Mouse (Mus musculus) cerebellum, adult 2 months (tissue): Measurements from ENCODE around the gene Aldh1a2.

Experiments used
- CTCF ChIP-seq: fragments of 200-500 bp; IDR thresholded peaks from 2 replicates; pipeline ENCODE4 v1.5.1; 2011; ENCODE audit warnings: low read depth, mild to moderate bottlenecking, control low read depth, low read length, moderate library complexity, borderline replicate concordance; ENCODE audit not compliant: insufficient read depth
- POLR2A ChIP-seq: fragments of 200-500 bp; IDR thresholded peaks from 2 replicates; pipeline ENCODE4 v1.6.1; 2011; ENCODE audit warnings: low read length, control low read depth, borderline replicate concordance; ENCODE audit not compliant: insufficient read depth

DNA sequence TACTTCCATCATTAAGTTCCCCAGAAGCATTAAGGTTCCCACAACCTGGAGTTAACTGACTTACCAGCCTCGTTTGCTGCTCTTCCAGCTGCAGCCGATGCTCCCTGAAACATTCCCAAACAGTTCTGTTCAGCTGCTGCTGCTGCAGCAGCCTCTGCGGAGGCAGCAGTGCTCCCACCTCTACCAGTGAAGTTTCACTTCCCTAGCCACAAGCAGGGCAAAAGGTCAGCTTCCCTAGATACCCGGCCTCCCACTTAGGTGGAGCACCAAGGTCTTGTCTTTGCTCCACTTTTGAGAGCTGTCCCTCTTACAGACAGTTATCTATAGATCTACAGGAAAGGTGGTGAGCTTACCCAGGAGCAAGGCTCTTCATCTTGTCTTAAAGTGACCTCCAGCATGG is 2.0 kb upstream of the Aldh1a2 start:
- TF ChIP-seq POLR2A (no peak), CTCF (no peak)
